Mouse (Mus musculus): ENCODE data around the gene Scamp5. TPM values are rescaled to one million over a fixed set of nuclear protein-coding genes. Genes with fewer than 3 reads are reported as not detected.
"Not testable (repeated sequence)": the region's sequence is repeated elsewhere in the genome, so short reads cannot be mapped to it uniquely, and the experiment has no call there.

The Scamp5 gene
- total and polyA plus RNA-seq, 3 experiments = 0.22 TPM; not detected in 1

DNA sequence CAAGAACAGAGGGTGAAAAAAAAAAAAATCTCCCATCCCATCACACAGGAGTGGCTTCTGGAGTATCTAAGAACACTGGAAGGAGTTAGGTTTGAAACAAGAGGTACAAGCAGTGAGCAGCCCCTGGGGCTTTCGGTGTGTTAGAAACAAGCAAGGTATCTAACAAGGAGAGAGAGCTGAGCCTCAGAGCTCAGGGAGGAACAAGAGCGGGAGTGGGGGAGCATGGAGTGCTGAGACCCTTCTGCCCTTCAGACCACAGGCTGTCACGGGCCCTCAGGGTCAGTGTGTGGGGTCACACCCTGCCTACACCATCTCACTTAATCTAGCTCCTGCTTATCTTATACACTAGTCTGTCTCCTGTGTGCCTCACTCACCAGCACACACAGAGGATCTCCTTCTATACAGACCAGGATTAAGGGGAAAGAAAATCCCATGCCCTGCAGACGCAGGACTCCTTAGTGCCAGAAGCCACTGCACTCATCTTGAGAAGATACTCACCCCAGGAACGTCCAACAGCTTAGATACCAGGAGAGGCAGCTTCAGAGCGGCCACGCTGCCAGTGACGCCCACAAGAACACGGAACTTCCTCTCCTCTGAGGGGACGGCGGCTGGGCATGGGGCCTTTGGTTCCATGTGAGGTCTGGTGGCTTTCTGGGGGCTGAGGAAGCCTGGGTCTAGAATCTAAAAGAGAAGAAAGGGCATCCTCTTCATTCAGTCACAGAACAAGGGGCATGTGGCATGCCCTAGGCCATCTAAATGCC is 33.3 kb downstream of the Scamp5 start:
- peaks cover 44% of the 10 kb centered on the region for H3K4me1 ChIP-seq (ENCODE audit: insufficient read depth, low read depth, low read length)
- no peaks in the 10 kb centered on the region for H3K9me3 ChIP-seq (replicated peaks)
- DNase-seq (ENCODE audit: low spot score) (no peak), ATAC-seq (ENCODE audit: extremely low read depth, insufficient number of reproducible peaks, low FRiP score, poor library complexity, severe bottlenecking) (no peak)
- H3K27me3 ChIP-seq (ENCODE audit: insufficient read depth, low read length) = no peaks in the 10 kb centered on the region
- no peak for TF ChIP-seq POLR2AphosphoS5 (IDR thresholded peaks at IDR 0.05; ENCODE audit: insufficient replicate concordance, low read depth, low read length)
- TF ChIP-seq GATA1 (IDR thresholded peaks at IDR 0.05; ENCODE audit: borderline replicate concordance, low read length) = no peak
- no peak for TF ChIP-seq CTCF (IDR thresholded peaks at IDR 0.05; ENCODE audit: low read depth, low read length)
- TF ChIP-seq GATA2 (IDR thresholded peaks at IDR 0.05; ENCODE audit: borderline replicate concordance, low read depth, low read length) = no peak
- TF ChIP-seq TAL1 (conservative IDR thresholded peaks at IDR 0.05; ENCODE audit: low read depth, low read length) = no peak
- no peak overlapping the region for H3K4me3 ChIP-seq (ENCODE audit: low read depth, low read length)
- peaks cover 78% of the 10 kb centered on the region for H3K36me3 ChIP-seq (replicated peaks)

DNA sequence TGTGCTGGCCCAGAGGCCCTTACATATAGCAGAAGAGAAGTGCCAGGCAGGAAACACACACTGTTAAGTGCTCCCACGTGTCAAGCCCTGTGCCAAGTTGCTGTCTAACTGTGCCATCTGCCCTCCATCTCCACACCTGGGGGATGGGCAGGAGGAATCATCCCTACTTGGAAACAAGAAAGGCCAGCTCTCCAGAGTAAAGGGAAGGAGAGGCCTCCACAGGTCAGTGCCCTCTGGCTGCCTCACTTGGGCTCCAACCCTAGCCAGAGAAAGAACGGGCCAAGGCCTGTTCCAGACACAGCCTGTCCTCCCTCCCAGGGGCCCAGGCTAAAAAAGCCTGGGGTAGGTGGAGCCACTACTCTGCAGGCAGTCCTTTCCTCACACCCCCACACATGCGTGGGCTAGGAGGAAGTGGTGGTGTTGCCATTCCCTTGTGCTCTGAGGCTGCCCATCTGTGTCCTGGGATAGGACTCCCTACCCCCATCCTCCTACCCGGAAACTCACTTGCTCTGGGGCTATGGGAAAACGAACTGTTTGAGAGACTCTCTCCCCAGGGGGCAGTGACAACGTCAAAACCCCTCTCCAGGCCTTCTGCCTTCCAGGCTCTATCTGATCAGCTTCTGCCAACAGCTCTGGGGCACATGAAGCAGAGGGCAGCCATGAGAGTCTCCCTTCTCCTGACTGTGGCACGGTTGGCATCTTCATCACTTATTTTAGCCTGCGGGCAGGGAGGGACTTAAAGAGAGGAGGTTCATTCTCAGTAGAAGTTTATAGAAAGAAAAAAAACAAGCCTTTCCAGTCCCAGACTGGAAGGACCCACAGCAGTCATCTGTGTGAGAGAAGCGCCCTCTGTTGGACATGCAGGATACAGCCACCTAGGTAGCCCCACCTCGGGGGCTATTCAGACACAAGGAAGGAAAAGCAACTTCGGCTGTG is 34.5 kb downstream of the Scamp5 start:
- TF ChIP-seq CTCF (IDR thresholded peaks at IDR 0.05; ENCODE audit: low read depth, low read length) (peak; percentile 88), POLR2AphosphoS5 (IDR thresholded peaks at IDR 0.05; ENCODE audit: insufficient replicate concordance, low read depth, low read length) (no peak)
- Histone ChIP-seq H3K36me3 (replicated peaks) (peaks cover 90% of the 10 kb centered on the region), H3K9me3 (replicated peaks) (no peaks in the 10 kb centered on the region), H3K4me3 (ENCODE audit: low read depth, low read length) (peak overlapping the region; percentile 41; the same call in 1 of the 2 replicates), H3K27me3 (ENCODE audit: insufficient read depth, low read length) (no peaks in the 10 kb centered on the region), H3K4me1 (ENCODE audit: insufficient read depth, low read depth, low read length) (peaks cover 36% of the 10 kb centered on the region)
- DNase-seq (ENCODE audit: low spot score) = peak; percentile 71
- ATAC-seq (ENCODE audit: extremely low read depth, insufficient number of reproducible peaks, low FRiP score, poor library complexity, severe bottlenecking) = no peak; the same call in 1 of the 2 replicates

DNA sequence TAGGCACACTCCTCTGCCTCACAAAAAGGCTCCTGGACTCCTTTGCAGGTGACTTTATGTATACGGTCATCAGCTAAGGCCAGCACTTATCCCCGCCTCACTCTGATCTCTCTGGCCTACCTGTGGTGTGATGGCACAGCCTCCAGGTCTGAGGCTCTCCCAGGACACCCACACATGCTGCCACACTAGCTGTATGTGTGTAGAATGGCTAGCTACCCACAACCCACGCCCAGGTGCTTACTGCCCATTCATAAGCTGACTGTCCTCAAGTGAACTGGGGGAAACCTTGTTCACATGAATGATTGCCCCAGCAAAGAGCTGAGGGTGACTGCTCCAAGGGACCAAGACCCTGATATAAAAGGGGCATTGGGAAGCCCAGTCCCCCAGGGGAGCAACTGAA is 35.4 kb downstream of the Scamp5 start:
- ATAC-seq (ENCODE audit: extremely low read depth, insufficient number of reproducible peaks, low FRiP score, poor library complexity, severe bottlenecking) (no peak), DNase-seq (ENCODE audit: low spot score) (no peak)
- H3K4me3 ChIP-seq (ENCODE audit: low read depth, low read length) = no peak overlapping the region
- TF ChIP-seq POLR2AphosphoS5 (IDR thresholded peaks at IDR 0.05; ENCODE audit: insufficient replicate concordance, low read depth, low read length) (no peak), CTCF (IDR thresholded peaks at IDR 0.05; ENCODE audit: low read depth, low read length) (no peak), TAL1 (conservative IDR thresholded peaks at IDR 0.05; ENCODE audit: low read depth, low read length) (no peak)
- H3K4me1 ChIP-seq (ENCODE audit: insufficient read depth, low read depth, low read length) = peaks cover 37% of the 10 kb centered on the region
- H3K36me3 ChIP-seq (replicated peaks) = peaks cover 93% of the 10 kb centered on the region
- H3K27me3 ChIP-seq (ENCODE audit: insufficient read depth, low read length) = no peaks in the 10 kb centered on the region
- H3K9me3 ChIP-seq (replicated peaks) = no peaks in the 10 kb centered on the region

DNA sequence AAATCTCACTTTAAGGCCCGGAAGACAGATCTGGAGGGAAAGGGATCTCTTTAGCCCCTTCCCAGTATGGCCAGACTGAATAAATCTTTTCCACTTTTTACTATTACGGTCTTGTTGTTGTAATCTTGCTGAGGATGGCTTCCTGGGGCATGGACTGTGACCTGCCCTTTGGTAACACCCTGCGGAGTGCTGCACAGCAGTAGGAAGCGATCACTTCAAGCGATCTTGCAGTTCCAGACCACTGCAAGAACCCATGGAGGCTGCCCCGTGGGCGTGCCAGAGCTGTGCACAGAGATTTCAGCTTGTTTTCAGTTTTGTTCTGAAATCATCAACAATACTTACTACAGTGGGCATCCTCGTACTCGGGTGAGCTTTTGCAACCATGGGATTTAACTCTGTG is 36.7 kb downstream of the Scamp5 start:
- Histone ChIP-seq H3K36me3 (replicated peaks) (peaks cover 91% of the 10 kb centered on the region), H3K27me3 (ENCODE audit: insufficient read depth, low read length) (no peaks in the 10 kb centered on the region), H3K4me3 (ENCODE audit: low read depth, low read length) (no peak overlapping the region), H3K4me1 (ENCODE audit: insufficient read depth, low read depth, low read length) (peaks cover 37% of the 10 kb centered on the region), H3K9me3 (replicated peaks) (no peaks in the 10 kb centered on the region)
- DNase-seq (ENCODE audit: low spot score) = no peak
- no peak for TF ChIP-seq GATA2 (IDR thresholded peaks at IDR 0.05; ENCODE audit: borderline replicate concordance, low read depth, low read length)
- TF ChIP-seq TAL1 (conservative IDR thresholded peaks at IDR 0.05; ENCODE audit: low read depth, low read length) = no peak
- TF ChIP-seq POLR2AphosphoS5 (IDR thresholded peaks at IDR 0.05; ENCODE audit: insufficient replicate concordance, low read depth, low read length) = no peak
- no peak for TF ChIP-seq CTCF (IDR thresholded peaks at IDR 0.05; ENCODE audit: low read depth, low read length)
- no peak for TF ChIP-seq GATA1 (IDR thresholded peaks at IDR 0.05; ENCODE audit: borderline replicate concordance, low read length)
- ATAC-seq (ENCODE audit: extremely low read depth, insufficient number of reproducible peaks, low FRiP score, poor library complexity, severe bottlenecking) = no peak

DNA sequence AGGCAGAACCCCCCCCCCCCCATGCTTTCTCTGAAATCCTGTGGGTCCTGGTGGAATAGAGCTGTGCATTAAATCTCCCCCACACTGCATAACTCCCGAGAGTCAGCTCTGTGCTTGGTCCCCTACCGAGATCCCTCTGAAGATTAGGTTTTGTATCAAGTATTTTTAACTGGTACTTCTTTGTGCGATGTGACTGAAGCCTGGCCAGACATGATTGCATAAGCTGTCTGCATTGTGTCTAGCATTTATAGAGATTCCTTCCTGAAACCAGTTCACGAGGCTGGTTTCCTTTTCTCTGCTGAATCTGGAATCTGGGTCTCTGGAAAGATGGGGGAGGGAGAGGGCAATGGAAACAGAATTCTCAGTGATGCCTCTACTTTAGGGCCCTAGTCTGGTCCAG is 39.5 kb downstream of the Scamp5 start:
- Histone ChIP-seq H3K36me3 (replicated peaks) (peaks cover 83% of the 10 kb centered on the region), H3K4me1 (ENCODE audit: insufficient read depth, low read depth, low read length) (peaks cover 25% of the 10 kb centered on the region), H3K4me3 (ENCODE audit: low read depth, low read length) (no peak overlapping the region), H3K27me3 (ENCODE audit: insufficient read depth, low read length) (no peaks in the 10 kb centered on the region), H3K9me3 (replicated peaks) (no peaks in the 10 kb centered on the region)
- ATAC-seq (ENCODE audit: extremely low read depth, insufficient number of reproducible peaks, low FRiP score, poor library complexity, severe bottlenecking) (no peak), DNase-seq (ENCODE audit: low spot score) (no peak)
- TF ChIP-seq GATA1 (IDR thresholded peaks at IDR 0.05; ENCODE audit: borderline replicate concordance, low read length) (no peak), TAL1 (conservative IDR thresholded peaks at IDR 0.05; ENCODE audit: low read depth, low read length) (no peak), GATA2 (IDR thresholded peaks at IDR 0.05; ENCODE audit: borderline replicate concordance, low read depth, low read length) (no peak), CTCF (IDR thresholded peaks at IDR 0.05; ENCODE audit: low read depth, low read length) (no peak), POLR2AphosphoS5 (IDR thresholded peaks at IDR 0.05; ENCODE audit: insufficient replicate concordance, low read depth, low read length) (no peak)

DNA sequence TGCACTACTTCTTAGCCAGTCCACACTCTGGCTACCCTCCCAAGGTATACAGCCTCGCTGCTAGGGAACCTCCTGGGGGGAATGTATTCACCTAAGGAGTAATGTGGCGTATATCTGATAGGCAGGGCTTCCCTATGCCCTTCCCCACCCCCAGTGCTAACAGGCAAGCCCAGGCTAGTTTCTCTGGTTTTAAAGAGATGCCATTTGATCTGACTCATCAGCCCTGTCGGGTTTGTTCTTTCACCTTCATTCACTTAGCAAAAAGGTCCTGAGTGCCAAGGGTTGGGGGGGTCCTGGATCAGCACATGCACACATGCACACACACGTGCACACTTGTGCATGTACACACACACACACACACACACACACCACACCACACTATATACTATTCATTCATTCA is 39.9 kb downstream of the Scamp5 start:
- DNase-seq (ENCODE audit: low spot score) (no peak), ATAC-seq (ENCODE audit: extremely low read depth, insufficient number of reproducible peaks, low FRiP score, poor library complexity, severe bottlenecking) (no peak)
- no peak for TF ChIP-seq CTCF (IDR thresholded peaks at IDR 0.05; ENCODE audit: low read depth, low read length)
- no peak for TF ChIP-seq TAL1 (conservative IDR thresholded peaks at IDR 0.05; ENCODE audit: low read depth, low read length)
- no peak for TF ChIP-seq POLR2AphosphoS5 (IDR thresholded peaks at IDR 0.05; ENCODE audit: insufficient replicate concordance, low read depth, low read length)
- TF ChIP-seq GATA2 (IDR thresholded peaks at IDR 0.05; ENCODE audit: borderline replicate concordance, low read depth, low read length) = no peak
- no peak for TF ChIP-seq GATA1 (IDR thresholded peaks at IDR 0.05; ENCODE audit: borderline replicate concordance, low read length)
- Histone ChIP-seq H3K4me3 (ENCODE audit: low read depth, low read length) (no peak overlapping the region), H3K27me3 (ENCODE audit: insufficient read depth, low read length) (no peaks in the 10 kb centered on the region), H3K36me3 (replicated peaks) (peaks cover 82% of the 10 kb centered on the region), H3K4me1 (ENCODE audit: insufficient read depth, low read depth, low read length) (peaks cover 20% of the 10 kb centered on the region), H3K9me3 (replicated peaks) (no peaks in the 10 kb centered on the region)

DNA sequence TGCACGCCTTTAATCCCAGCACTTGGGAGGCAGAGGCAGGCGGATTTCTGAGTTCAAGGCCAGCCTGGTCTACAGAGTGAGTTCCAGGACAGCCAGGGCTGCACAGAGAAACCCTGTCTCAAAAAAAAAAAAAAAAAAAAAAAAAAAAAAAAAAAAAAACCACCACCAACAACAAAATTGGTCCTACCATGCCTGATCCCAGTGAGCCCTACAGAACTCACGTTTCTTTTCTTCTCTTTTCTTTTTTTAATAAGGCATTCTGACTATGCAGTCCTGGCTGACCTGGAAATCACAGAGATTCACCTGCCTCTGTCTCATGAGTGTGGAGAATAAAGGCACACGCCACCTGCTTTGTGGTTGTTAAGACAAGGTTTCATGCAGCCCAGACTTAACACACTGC is 40.7 kb downstream of the Scamp5 start:
- Histone ChIP-seq H3K36me3 (replicated peaks) (peaks cover 81% of the 10 kb centered on the region), H3K4me1 (ENCODE audit: insufficient read depth, low read depth, low read length) (peaks cover 15% of the 10 kb centered on the region)
- H3K4me3 ChIP-seq (ENCODE audit: low read depth, low read length); ATAC-seq (ENCODE audit: extremely low read depth, insufficient number of reproducible peaks, low FRiP score, poor library complexity, severe bottlenecking); H3K9me3 ChIP-seq (replicated peaks); H3K27me3 ChIP-seq (ENCODE audit: insufficient read depth, low read length); DNase-seq (ENCODE audit: low spot score): not testable (repeated sequence)

Measured in G1E (cell line).